Mouse (Mus musculus): ENCODE measurements around the gene Etv3.

- TF ChIP-seq MYOG (IDR thresholded peaks at IDR 0.05; ENCODE audit: control insufficient read depth, extremely low read depth, insufficient read length) (no peak), MYOD1 (IDR thresholded peaks at IDR 0.05; ENCODE audit: control insufficient read depth, insufficient read length, low read depth) (no peak), CTCF (IDR thresholded peaks at IDR 0.05; ENCODE audit: control insufficient read depth, insufficient read depth, insufficient read length) (no peak), CEBPB (IDR thresholded peaks at IDR 0.05; ENCODE audit: low read depth) (no peak), MAX (IDR thresholded peaks at IDR 0.05) (no peak), USF1 (IDR thresholded peaks at IDR 0.05; ENCODE audit: low read depth) (no peak), FOSL1 (IDR thresholded peaks at IDR 0.05; ENCODE audit: insufficient read depth, low read length, poor library complexity, severe bottlenecking) (no peak)
Measured at GRCm38 (mm10) chr3:87500088-87501055, 24.8 kb upstream of the Etv3 start.

All from C2C12 (cell line).